Mouse (Mus musculus) mouse trophoblast stem cell (cell line): Measurements from ENCODE around the gene Pemt.

Source experiments
- in situ Hi-C, 2 experiments: fragments of 300-500 bp; cut with MseI, MboI; formaldehyde crosslinking; loops; 2 replicates in 1 of 2; 3 replicates in 1 of 2; pipeline ENCODE4 v1.15.1; 2025

Gene Pemt

GRCm38 (mm10) chr11:60046058-60046735, at the start of gene Pemt:
Pemt (minus strand) TSS chr11:60046489.
- in situ Hi-C loops, result no loop called here

GRCm38 (mm10) chr11:60094909-60095810, 48.9 kb upstream of the Pemt start:
- in situ Hi-C loops, result no loop called here

- in situ Hi-C loops, result no loop called here
Measured at GRCm38 (mm10) chr11:60093984-60094587, 47.8 kb upstream of the Pemt start.

- in situ Hi-C loops, result no loop called here
Measured at GRCm38 (mm10) chr11:60093227-60093626, 46.9 kb upstream of the Pemt start.

DNA sequence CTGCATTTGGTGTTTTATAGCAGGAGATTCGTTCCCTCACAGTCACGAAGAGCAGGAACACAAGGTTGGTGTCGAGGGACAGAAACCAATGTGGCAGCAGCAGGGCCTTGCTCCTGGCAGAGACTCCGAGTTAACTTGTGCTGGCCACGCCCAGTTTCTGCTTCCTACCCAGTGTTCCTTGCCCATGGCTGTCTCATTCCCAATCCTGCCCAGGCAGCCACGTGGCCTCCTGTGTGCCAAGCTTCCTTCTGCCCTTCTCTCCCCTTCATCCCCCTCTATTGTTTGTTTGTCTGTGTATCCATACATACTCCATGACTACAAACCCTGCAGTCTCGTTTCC, 45.1 kb upstream of the Pemt start:
- in situ Hi-C loops, result no loop called here

DNA sequence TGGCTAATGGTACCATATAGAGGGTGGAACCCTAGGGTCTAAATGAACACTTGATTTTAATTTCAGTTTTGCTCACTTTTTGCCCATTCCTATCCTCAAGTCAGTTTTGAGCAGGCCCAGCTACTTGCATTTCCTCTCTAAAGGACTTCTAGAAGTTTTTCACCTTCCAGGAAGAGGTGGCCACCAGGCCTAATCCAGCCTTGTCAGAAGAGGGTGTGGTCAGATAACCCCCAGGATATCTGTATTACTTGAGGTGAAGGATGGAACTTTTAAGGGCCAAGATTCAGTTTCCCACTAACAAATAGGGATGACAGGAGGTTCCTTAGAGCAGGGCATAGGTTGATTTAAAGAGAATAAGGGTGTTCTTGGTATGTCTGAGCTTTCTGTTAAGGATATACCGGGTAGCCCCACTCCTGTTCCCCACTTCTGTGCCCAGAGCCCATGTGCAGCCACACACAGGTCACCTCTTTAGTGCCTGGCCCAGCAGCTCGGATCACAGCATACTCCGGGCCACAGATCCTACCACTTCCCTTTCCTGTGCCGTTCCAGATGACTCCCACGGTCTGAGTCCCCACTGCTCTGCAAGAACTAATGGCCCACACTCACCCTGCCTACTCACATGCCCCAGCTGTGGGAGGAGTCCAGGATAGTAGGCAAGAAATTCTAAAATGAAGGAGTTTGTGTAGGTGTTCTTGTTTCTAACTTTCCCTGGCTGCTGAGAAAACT, 44.6 kb upstream of the Pemt start:
- in situ Hi-C loops, result no loop called here

DNA sequence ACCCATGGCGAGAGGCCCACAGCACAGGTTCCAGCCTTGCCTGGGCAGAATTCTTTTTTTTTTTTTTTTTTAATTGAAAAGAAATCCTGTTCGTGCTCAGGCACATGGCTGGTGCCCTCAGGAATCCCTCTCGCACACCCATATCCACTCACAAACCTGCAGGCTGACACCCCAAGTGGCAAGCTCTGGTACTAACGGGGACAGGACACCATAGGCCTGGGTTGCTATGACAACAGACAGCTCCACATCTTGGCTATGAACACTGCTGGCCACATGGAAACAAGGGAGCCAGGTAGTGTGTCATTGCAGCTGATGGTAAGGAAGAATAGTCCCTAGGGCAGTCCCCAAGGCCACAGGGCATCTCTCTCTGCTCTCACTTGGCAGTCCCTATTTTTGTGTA, 42.7 kb upstream of the Pemt start:
- in situ Hi-C loops, result loop anchor here in 1 of 2 experiments (5.0 to 10.0 kb wide), 2 partner anchors 108 to 206 kb away; no protein-coding TSS in a partner anchor

- in situ Hi-C loops, result loop anchor here in 1 of 2 experiments (5.0 to 10.0 kb wide), 2 partner anchors 111 to 208 kb away; no protein-coding TSS in a partner anchor
Measured at GRCm38 (mm10) chr11:60086676-60087075, 40.4 kb upstream of the Pemt start.

DNA sequence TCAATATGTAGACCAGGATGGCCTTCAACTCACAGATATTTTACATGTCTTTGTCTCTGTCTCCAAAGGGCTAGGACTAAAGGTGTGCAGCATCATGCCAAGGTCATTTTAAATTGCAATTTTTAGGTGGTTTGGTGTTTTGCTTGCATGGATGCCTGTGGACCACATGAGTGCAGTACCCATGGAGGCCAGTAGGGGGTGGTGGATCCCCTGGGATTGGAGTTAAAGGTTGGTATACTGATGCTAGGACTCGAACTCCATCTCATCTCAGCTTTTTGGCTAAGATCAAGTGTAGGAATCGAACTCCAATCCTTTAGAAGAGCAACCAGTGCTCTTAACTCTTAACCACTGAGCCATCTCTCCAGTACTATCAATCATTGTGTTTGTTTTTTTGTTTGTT, 38.3 kb upstream of the Pemt start:
- in situ Hi-C loops, result loop anchor here (5.0 to 10.0 kb wide), 2 partner anchors 113 to 210 kb away; no protein-coding TSS in a partner anchor

DNA sequence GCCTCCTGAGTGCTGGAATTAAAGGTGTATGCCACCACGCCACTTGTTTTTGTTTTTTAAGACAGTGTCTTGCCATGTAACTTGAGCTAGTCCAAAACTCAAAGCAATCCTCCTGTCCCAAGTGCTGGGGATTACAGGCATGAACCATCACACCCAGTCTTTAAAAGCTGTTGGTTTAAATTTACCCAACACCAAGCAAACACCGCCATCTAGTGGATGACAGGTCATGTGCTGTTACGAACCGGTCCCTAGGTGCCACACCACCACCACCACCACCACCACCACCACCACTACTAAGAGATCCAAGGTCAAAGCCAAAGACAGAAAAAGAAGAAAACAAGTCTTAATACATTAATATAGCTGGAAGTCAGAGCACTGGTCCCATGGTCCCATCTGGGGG, 30.5 kb upstream of the Pemt start:
- in situ Hi-C loops, result loop anchor here (5.0 kb wide), 2 partner anchors 194 to 199 kb away; no protein-coding TSS in a partner anchor

DNA sequence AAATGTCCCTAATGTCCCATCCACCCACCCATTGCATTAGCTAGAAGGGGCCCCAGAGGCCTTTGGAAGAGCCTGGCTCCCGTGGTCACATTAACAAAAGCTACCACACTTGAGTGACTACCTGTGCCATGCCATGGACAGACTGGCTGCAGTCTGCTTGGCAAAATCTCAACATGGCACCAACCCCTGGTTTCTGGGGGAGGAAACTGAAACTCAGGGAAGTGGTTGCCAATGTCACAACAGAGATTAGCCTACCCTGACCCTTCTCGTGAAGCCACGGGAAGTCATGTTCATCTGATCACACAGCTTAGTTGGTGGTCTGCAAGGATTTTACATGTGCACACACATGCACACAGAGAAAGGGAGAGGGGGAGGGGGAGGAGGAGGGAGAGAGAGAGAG, 29.9 kb upstream of the Pemt start:
- in situ Hi-C loops, result loop anchor here (5.0 kb wide), 2 partner anchors 194 to 199 kb away; no protein-coding TSS in a partner anchor

GRCm38 (mm10) chr11:60073936-60074502, 27.7 kb upstream of the Pemt start:
- in situ Hi-C loops, result no loop called here

DNA sequence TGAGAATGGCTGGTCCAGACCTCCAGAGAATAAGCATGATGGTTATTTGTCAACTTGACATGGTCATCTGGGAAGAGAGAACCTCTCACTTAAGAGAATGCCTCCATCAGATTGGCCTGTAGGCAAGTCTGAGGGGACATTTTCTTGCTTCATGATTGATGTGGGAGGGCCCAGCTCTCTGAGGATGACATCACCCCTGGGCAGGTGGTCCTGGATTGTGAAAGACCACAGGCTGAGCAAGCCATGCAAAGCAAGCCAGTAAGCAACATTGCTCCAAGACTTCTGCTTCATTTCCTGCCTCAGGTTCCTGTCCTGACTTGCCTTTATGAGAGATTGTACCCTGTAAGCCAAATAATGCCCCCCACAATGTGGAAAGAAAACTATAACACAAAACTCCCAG, 26.8 kb upstream of the Pemt start:
- in situ Hi-C loops, result no loop called here

DNA sequence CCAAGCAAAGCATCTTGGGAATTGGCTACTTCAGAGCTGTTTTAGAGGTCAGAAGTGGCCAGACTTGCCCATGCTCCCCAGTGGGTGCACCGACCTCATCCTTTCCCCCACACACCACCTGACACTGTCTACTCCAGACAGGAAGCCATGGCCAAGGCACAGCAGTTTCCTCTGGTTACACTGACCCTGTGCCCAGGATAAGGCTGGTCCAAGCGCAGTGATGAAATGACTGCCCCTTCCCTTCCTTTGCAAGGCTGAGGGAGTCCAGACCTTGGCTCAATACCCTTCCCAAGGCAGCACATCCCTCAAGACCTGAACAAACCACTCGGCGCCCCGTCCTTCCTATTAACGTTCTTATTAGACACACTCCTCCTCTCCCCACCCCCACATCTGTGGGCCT, 24.9 kb upstream of the Pemt start:
- in situ Hi-C loops, result no loop called here

GRCm38 (mm10) chr11:60070599-60070998, 24.3 kb upstream of the Pemt start:
- in situ Hi-C loops, result no loop called here

GRCm38 (mm10) chr11:60068631-60069030, 22.3 kb upstream of the Pemt start:
- in situ Hi-C loops, result no loop called here

DNA sequence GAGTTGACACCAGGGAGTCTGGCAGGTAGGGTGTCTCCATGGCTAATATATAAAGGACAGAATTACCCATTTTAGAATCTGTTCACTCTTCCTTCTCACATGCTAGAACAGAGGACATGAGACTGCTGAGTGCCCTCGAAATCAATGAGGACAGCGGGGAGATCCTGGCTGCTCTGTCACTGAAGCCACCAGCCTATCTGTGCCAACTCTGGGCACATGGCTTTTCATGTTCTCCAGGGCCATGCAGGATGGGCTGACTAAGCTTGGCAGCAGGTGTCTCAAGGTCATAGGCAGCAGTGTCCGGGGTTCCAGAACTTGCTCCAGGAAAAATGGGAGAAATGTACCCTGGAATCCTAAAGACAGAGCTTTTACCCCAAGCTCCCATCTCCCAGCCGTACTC, 21.4 kb upstream of the Pemt start:
- in situ Hi-C loops, result no loop called here

- in situ Hi-C loops, result no loop called here
Measured at GRCm38 (mm10) chr11:60065267-60065666, 19.0 kb upstream of the Pemt start.

GRCm38 (mm10) chr11:60061504-60062006, 15.3 kb upstream of the Pemt start:
- in situ Hi-C loops, result no loop called here

DNA sequence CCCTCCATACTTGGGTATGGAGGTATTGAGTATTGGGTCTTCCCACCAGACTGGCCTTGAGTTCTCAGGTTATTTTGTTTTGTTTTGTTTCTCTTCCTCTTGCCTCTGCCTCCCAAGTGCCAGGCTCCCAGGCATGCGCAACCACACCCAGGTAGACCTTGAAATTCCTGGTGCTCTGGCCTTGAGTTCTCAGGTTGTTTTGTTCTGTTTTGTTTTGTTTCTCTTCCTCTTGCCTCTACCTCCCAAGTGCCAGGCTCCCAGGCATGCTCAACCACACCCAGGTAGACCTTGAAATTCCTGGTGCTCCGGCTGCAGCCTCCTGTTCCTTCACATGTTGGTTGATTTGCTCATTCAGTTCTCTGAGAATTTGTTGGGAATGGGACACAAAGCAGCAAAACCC, 13.7 kb upstream of the Pemt start:
- in situ Hi-C loops, result no loop called here

DNA sequence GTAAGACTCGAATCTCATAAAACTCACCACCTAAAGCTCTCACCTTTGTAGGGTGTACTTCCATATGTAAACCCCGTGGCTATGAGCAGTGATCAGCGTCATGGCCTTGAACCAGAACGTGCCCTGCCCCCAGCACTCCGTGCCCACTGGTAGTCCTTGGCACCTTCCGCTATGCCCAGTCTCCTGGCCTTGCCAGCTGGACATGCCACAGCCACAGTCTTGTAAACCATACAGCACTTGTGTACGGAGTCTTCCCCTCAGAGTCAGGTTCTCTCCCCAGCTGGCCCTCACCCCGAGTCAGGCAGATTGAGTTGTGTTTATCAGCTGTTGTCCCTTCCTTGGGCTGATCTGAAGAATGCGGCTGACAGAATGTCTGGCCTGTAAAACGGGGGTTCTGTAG, 12.2 kb upstream of the Pemt start:
- in situ Hi-C loops, result no loop called here
